Mouse (Mus musculus): Measurements from ENCODE around the gene Cdkn1b. TPM values are rescaled to one million over a fixed set of nuclear protein-coding genes. Genes with fewer than 3 reads are reported as not detected.

The Cdkn1b gene
- polyA plus RNA-seq, 1 experiment from 2014 or later: 12.0 TPM

GRCm38 (mm10) chr6:134943759-134944407, 23.7 kb downstream of the Cdkn1b start:
- ATAC-seq (ENCODE audit: insufficient read depth) (no peak), DNase-seq (no peak)
- Histone ChIP-seq H3K9ac (no peak overlapping the region), H3K4me2 (no peak overlapping the region), H3K4me1 (ENCODE audit: insufficient read depth) (no peaks in the 10 kb centered on the region), H3K36me3 (ENCODE audit: insufficient read depth) (peaks cover 10% of the 10 kb centered on the region), H3K4me3 (ENCODE audit: low read depth, low read length) (no peak overlapping the region), H3K9me3 (ENCODE audit: low read depth, low read length) (no peaks in the 10 kb centered on the region), H3K27me3 (ENCODE audit: insufficient read depth, low read length) (no peaks in the 10 kb centered on the region), H3K27ac (ENCODE audit: low read depth) (no peak overlapping the region)
- TF ChIP-seq CTCF (IDR thresholded peaks at IDR 0.05; ENCODE audit: low read depth): no peak
- 71% methylated on average over 13 of the region's 13 CpGs for WGBS

DNA sequence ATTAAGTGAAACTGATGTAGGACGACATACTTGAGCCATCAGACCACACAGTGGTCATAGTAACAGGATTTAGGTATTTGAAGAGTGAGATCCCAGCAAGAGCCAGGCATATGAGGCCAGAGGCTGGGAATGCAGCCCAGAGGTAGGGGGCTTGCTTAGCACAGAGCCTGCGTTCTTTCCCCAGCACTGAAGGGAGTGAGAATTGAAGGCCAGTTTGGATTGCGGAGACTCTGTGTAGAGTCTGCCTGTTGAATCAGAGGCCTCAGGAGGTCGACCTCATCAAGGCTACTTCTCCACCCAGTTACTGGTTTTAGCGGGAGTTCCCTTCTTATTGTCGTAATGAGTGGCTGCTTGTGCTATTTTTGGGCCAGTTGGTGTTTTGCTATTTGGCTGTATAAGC, 25.9 kb downstream of the Cdkn1b start:
- TF ChIP-seq CTCF (IDR thresholded peaks at IDR 0.05; ENCODE audit: low read depth): no peak
- Histone ChIP-seq H3K4me1 (ENCODE audit: insufficient read depth) (no peaks in the 10 kb centered on the region), H3K9ac (no peak overlapping the region), H3K4me3 (ENCODE audit: low read depth, low read length) (no peak overlapping the region), H3K9me3 (ENCODE audit: low read depth, low read length) (no peaks in the 10 kb centered on the region), H3K36me3 (ENCODE audit: insufficient read depth) (peaks cover 11% of the 10 kb centered on the region), H3K27ac (ENCODE audit: low read depth) (no peak overlapping the region), H3K27me3 (ENCODE audit: insufficient read depth, low read length) (no peaks in the 10 kb centered on the region), H3K4me2 (no peak overlapping the region)
- ATAC-seq (ENCODE audit: insufficient read depth) (0 out of 2 replicates have a peak, but pooled peaks have one; percentile 38), DNase-seq (no peak)
- WGBS: 62% methylated on average over 6 of the region's 6 CpGs

DNA sequence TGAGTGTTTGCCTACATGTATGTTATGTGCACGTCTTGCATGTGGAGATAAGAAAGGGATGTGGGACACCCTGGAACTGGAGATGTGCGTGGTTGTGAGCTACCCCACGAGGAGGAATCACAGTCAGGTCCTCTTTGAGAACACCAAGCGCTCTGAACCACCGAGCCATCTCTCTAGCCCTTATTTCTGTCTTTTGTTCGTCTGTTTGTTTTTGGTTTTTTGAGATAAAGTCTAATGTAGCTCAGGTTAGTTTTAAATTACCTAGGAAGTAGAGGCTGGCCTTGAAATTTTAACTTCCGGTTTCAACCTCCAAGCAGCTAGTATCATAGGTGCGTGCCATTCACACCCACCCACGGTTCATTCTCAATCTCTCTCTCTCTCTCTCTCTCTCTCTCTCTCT, 26.7 kb downstream of the Cdkn1b start:
- no peaks in the 10 kb centered on the region for H3K4me1 ChIP-seq (ENCODE audit: insufficient read depth)
- ATAC-seq (ENCODE audit: insufficient read depth) (no peak), DNase-seq (no peak)
- TF ChIP-seq CTCF (IDR thresholded peaks at IDR 0.05; ENCODE audit: low read depth): no peak
- H3K9me3 ChIP-seq (ENCODE audit: low read depth, low read length): no peaks in the 10 kb centered on the region
- 81% methylated on average over 9 of the region's 9 CpGs for WGBS
- H3K36me3 ChIP-seq (ENCODE audit: insufficient read depth): peaks cover 17% of the 10 kb centered on the region
- no peak overlapping the region for H3K4me2 ChIP-seq
- H3K9ac ChIP-seq: no peak overlapping the region
- H3K4me3 ChIP-seq (ENCODE audit: low read depth, low read length): no peak overlapping the region
- H3K27me3 ChIP-seq (ENCODE audit: insufficient read depth, low read length): no peaks in the 10 kb centered on the region
- no peak overlapping the region for H3K27ac ChIP-seq (ENCODE audit: low read depth)

- Histone ChIP-seq H3K27me3 (ENCODE audit: insufficient read depth, low read length) (no peaks in the 10 kb centered on the region), H3K9me3 (ENCODE audit: low read depth, low read length) (no peaks in the 10 kb centered on the region), H3K27ac (ENCODE audit: low read depth) (no peak overlapping the region), H3K9ac (no peak overlapping the region), H3K4me1 (ENCODE audit: insufficient read depth) (no peaks in the 10 kb centered on the region), H3K4me3 (ENCODE audit: low read depth, low read length) (no peak overlapping the region), H3K36me3 (ENCODE audit: insufficient read depth) (peaks cover 15% of the 10 kb centered on the region), H3K4me2 (no peak overlapping the region)
- DNase-seq (peak; percentile 85), ATAC-seq (ENCODE audit: insufficient read depth) (0 out of 2 replicates have a peak, but pooled peaks have one; percentile 21)
- TF ChIP-seq CTCF (IDR thresholded peaks at IDR 0.05; ENCODE audit: low read depth): peak; percentile 66
- 45% methylated on average over 13 of the region's 13 CpGs for WGBS
These were observed 27.3 kb downstream of the Cdkn1b start for GRCm38 (mm10) chr6:134947311-134948087.

DNA sequence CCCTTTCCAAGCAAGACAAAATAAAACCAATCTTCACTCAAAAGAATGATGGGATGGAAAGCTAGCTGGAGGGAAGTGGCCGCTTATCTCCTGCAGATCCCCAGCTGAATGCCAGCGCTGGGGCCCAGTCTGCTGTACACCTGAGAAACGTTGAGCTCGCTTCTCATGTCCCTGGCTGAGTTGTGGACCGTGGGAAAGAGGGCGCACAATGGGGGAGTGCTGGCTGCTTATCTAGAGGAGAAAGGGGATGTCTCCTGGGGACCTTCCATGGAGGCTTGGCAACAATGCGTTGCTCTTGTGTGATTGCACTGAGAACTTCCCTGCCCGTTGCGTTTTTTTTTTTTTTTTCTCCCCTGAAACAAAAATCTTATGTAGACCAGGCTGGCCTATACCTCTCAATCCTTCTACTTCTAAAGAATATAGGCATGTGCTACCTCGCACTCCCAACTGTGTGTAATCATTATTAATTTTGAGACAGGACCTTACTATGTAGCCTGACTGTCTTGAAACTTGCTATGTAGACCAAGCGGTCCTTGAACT, 28.4 kb downstream of the Cdkn1b start:
- TF ChIP-seq CTCF (IDR thresholded peaks at IDR 0.05; ENCODE audit: low read depth): no peak
- whole genome bisulfite sequencing: 63% methylated on average over 11 of the region's 11 CpGs
- Histone ChIP-seq H3K36me3 (ENCODE audit: insufficient read depth) (peaks cover 16% of the 10 kb centered on the region), H3K27me3 (ENCODE audit: insufficient read depth, low read length) (no peaks in the 10 kb centered on the region), H3K9ac (no peak overlapping the region), H3K4me3 (ENCODE audit: low read depth, low read length) (no peak overlapping the region), H3K27ac (ENCODE audit: low read depth) (no peak overlapping the region), H3K4me1 (ENCODE audit: insufficient read depth) (no peaks in the 10 kb centered on the region), H3K4me2 (no peak overlapping the region), H3K9me3 (ENCODE audit: low read depth, low read length) (no peaks in the 10 kb centered on the region)
- DNase-seq (no peak), ATAC-seq (ENCODE audit: insufficient read depth) (no peak)

DNA sequence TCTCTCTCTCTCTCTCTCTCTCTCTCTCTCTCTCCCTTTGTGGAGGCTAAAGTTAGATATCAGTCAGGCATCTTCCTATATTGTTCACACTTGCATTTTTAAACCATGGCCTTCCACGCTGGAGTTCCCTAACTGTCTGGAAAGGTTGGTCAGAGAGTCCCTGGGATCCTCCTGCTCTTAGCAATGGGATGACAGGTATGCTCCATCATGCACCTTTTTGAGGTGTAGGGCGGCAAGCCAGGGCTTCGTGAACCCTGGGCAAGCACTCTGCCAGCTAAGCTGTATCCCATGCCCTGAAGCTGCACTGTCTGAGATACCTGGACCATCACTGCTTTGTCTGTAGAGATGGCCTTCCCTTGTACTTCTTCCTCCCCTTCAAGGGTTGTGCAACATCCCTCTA, 29.0 kb downstream of the Cdkn1b start:
- no peak overlapping the region for H3K4me3 ChIP-seq (ENCODE audit: low read depth, low read length)
- 85% methylated on average over 3 of the region's 3 CpGs for WGBS
- TF ChIP-seq CTCF (IDR thresholded peaks at IDR 0.05; ENCODE audit: low read depth): no peak
- no peak overlapping the region for H3K27ac ChIP-seq (ENCODE audit: low read depth)
- H3K36me3 ChIP-seq (ENCODE audit: insufficient read depth): peaks cover 15% of the 10 kb centered on the region
- no peak for DNase-seq
- ATAC-seq (ENCODE audit: insufficient read depth): no peak
- H3K4me1 ChIP-seq (ENCODE audit: insufficient read depth): no peaks in the 10 kb centered on the region
- no peak overlapping the region for H3K9ac ChIP-seq
- no peaks in the 10 kb centered on the region for H3K27me3 ChIP-seq (ENCODE audit: insufficient read depth, low read length)
- H3K4me2 ChIP-seq: no peak overlapping the region
- H3K9me3 ChIP-seq (ENCODE audit: low read depth, low read length): no peaks in the 10 kb centered on the region

- H3K27ac ChIP-seq (ENCODE audit: low read depth): no peak overlapping the region
- DNase-seq (no peak), ATAC-seq (ENCODE audit: insufficient read depth) (no peak)
- no peak overlapping the region for H3K4me3 ChIP-seq (ENCODE audit: low read depth, low read length)
- H3K4me1 ChIP-seq (ENCODE audit: insufficient read depth): no peaks in the 10 kb centered on the region
- no peak for TF ChIP-seq CTCF (IDR thresholded peaks at IDR 0.05; ENCODE audit: low read depth)
- 79% methylated on average over 5 of the region's 5 CpGs for WGBS
- H3K9me3 ChIP-seq (ENCODE audit: low read depth, low read length): no peaks in the 10 kb centered on the region
- H3K27me3 ChIP-seq (ENCODE audit: insufficient read depth, low read length): no peaks in the 10 kb centered on the region
- H3K36me3 ChIP-seq (ENCODE audit: insufficient read depth): peaks cover 13% of the 10 kb centered on the region
- no peak overlapping the region for H3K9ac ChIP-seq
- no peak overlapping the region for H3K4me2 ChIP-seq
These were observed 31.2 kb downstream of the Cdkn1b start for GRCm38 (mm10) chr6:134951364-134951763.
